Mouse (Mus musculus): ENCODE measurements around the gene Atg7.

GRCm38 (mm10) chr6:114687035-114687434, 44.1 kb downstream of the Atg7 start:
- TF ChIP-seq CTCF (IDR thresholded peaks at IDR 0.05; ENCODE audit: low read depth): no peak
- TF ChIP-seq EP300 (optimal IDR thresholded peaks at IDR 0.05): no peak

Data from stomach, postnatal 0 days (tissue).